Mouse (Mus musculus): ENCODE data around the gene Pnpla7. TPM values are rescaled to one million over a fixed set of nuclear protein-coding genes. Genes with fewer than 3 reads are reported as not detected.

Pnpla7 gene
- polyA plus RNA-seq, 1 experiment from 2014 or later = 16.7 TPM

- Histone ChIP-seq H3K9ac (ENCODE audit: low read depth, low read length) (no peak within 1 kb of the TSS), H3K9me3 (ENCODE audit: control insufficient read depth) (no peaks in the 10 kb centered on the region), H3K4me1 (replicated peaks; ENCODE audit: control insufficient read depth, insufficient read depth, low read length) (no peaks in the 10 kb centered on the region), H3K4me3 (ENCODE audit: low read depth, low read length) (peak within 1 kb of the TSS; percentile 33), H3K27me3 (replicated peaks; ENCODE audit: control insufficient read depth, insufficient read depth, low read length) (no peaks in the 10 kb centered on the region), H3K4me2 (replicated peaks; ENCODE audit: low read depth) (peak within 1 kb of the TSS; percentile 71), H3K36me3 (ENCODE audit: control insufficient read depth, insufficient read depth) (no peaks in the 10 kb centered on the region), H3K27ac (ENCODE audit: low read depth, low read length) (peak within 1 kb of the TSS; percentile 46; the same call in 1 of the 2 replicates)
- TF ChIP-seq CTCF (IDR thresholded peaks at IDR 0.05; ENCODE audit: low read depth) = peak; percentile 69
- ATAC-seq = peak; percentile 83
- 34% methylated on average over 28 of the region's 28 CpGs for WGBS
These were observed 119.4 kb downstream of the Pnpla7 start, which contains the start of gene Noxa1 for GRCm38 (mm10) chr2:25095109-25095850. TSS of gene Noxa1 (minus strand) at chr2:25095149.

- Histone ChIP-seq H3K27me3 (replicated peaks; ENCODE audit: control insufficient read depth, insufficient read depth, low read length) (no peaks in the 10 kb centered on the region), H3K4me1 (replicated peaks; ENCODE audit: control insufficient read depth, insufficient read depth, low read length) (no peaks in the 10 kb centered on the region), H3K4me2 (replicated peaks; ENCODE audit: low read depth) (no peak overlapping the region), H3K9me3 (ENCODE audit: control insufficient read depth) (no peaks in the 10 kb centered on the region), H3K27ac (ENCODE audit: low read depth, low read length) (no peak overlapping the region), H3K4me3 (ENCODE audit: low read depth, low read length) (no peak overlapping the region), H3K36me3 (ENCODE audit: control insufficient read depth, insufficient read depth) (no peaks in the 10 kb centered on the region), H3K9ac (ENCODE audit: low read depth, low read length) (no peak overlapping the region)
- no peak for TF ChIP-seq CTCF (IDR thresholded peaks at IDR 0.05; ENCODE audit: low read depth)
- 52% methylated on average over 3 of the region's 3 CpGs for WGBS
- no peak for ATAC-seq
These were observed 122.3 kb downstream of the Pnpla7 start for GRCm38 (mm10) chr2:25098005-25098615.

- no peak overlapping the region for H3K9ac ChIP-seq (ENCODE audit: low read depth, low read length)
- TF ChIP-seq CTCF (IDR thresholded peaks at IDR 0.05; ENCODE audit: low read depth) = peak; percentile 74
- H3K4me1 ChIP-seq (replicated peaks; ENCODE audit: control insufficient read depth, insufficient read depth, low read length) = no peaks in the 10 kb centered on the region
- no peaks in the 10 kb centered on the region for H3K36me3 ChIP-seq (ENCODE audit: control insufficient read depth, insufficient read depth)
- H3K27ac ChIP-seq (ENCODE audit: low read depth, low read length) = no peak overlapping the region
- H3K9me3 ChIP-seq (ENCODE audit: control insufficient read depth) = no peaks in the 10 kb centered on the region
- ATAC-seq = peak; percentile 21; the same call in 1 of the 2 replicates
- no peak overlapping the region for H3K4me3 ChIP-seq (ENCODE audit: low read depth, low read length)
- H3K27me3 ChIP-seq (replicated peaks; ENCODE audit: control insufficient read depth, insufficient read depth, low read length) = no peaks in the 10 kb centered on the region
- WGBS = 55% methylated on average over 5 of the region's 5 CpGs
- H3K4me2 ChIP-seq (replicated peaks; ENCODE audit: low read depth) = no peak overlapping the region
These were observed 123.1 kb downstream of the Pnpla7 start for GRCm38 (mm10) chr2:25098956-25099355.

DNA sequence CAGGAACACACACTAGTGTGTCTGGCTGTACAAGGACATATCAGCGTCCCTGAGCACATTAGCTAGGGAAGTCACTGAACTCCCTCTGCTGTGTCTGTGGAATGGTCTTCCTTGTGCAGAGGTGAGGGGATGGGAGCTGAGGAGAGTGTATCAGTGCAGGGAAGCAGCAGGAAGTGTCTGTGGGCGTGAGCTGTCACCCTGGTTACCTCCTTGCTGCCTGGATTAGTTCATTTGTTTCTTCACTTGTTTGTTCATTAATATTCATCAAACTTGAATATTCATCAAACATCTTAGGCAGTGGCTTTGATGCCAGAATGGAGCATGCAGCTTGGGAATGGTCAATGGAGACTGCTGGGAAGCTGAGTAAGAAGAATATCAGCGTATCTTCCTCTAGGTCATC lies 123.9 kb downstream of the Pnpla7 start:
- no peaks in the 10 kb centered on the region for H3K36me3 ChIP-seq (ENCODE audit: control insufficient read depth, insufficient read depth)
- no peak overlapping the region for H3K4me2 ChIP-seq (replicated peaks; ENCODE audit: low read depth)
- H3K4me1 ChIP-seq (replicated peaks; ENCODE audit: control insufficient read depth, insufficient read depth, low read length) = no peaks in the 10 kb centered on the region
- H3K9ac ChIP-seq (ENCODE audit: low read depth, low read length) = no peak overlapping the region
- no peak for ATAC-seq
- WGBS = 83% methylated on average over 3 of the region's 3 CpGs
- no peak overlapping the region for H3K4me3 ChIP-seq (ENCODE audit: low read depth, low read length)
- H3K27me3 ChIP-seq (replicated peaks; ENCODE audit: control insufficient read depth, insufficient read depth, low read length) = no peaks in the 10 kb centered on the region
- no peak overlapping the region for H3K27ac ChIP-seq (ENCODE audit: low read depth, low read length)
- no peak for TF ChIP-seq CTCF (IDR thresholded peaks at IDR 0.05; ENCODE audit: low read depth)
- no peaks in the 10 kb centered on the region for H3K9me3 ChIP-seq (ENCODE audit: control insufficient read depth)

Small RNA genes lying within 50 kb of the gene (microRNA-seq; reads per million reads assigned to microRNA genes)
- not detected for gene Gm22875
- gene Gm24328 = not detected
- not detected for gene Mir7664

Other genes starting within 250 kb of the Pnpla7 start
- gene Cacna1b, start 212.9 kb upstream of the Pnpla7 start, polyA plus RNA-seq (2015; fragmentation: Nextera tagmentation; extraction: Ambion mirVana) = 0.37 and 0.47 TPM in 2 replicates
- 19.8 and 21.6 TPM in 2 replicates for gene Ehmt1, start 56.4 kb upstream of the Pnpla7 start, polyA plus RNA-seq (2015; fragmentation: Nextera tagmentation; extraction: Ambion mirVana)
- gene Arrdc1, start 40.8 kb upstream of the Pnpla7 start, polyA plus RNA-seq (2015; fragmentation: Nextera tagmentation; extraction: Ambion mirVana) = 66.6 and 68.4 TPM in 2 replicates
- 5.0 and 5.2 TPM in 2 replicates for gene Zmynd19, start 26.2 kb upstream of the Pnpla7 start, polyA plus RNA-seq (2015; fragmentation: Nextera tagmentation; extraction: Ambion mirVana)
- 7.2 and 8.7 TPM in 2 replicates for gene Dph7, start 13.6 kb upstream of the Pnpla7 start, polyA plus RNA-seq (2015; fragmentation: Nextera tagmentation; extraction: Ambion mirVana)
- 154 and 159 TPM in 2 replicates for gene Mrpl41, start 935 bp upstream of the Pnpla7 start, polyA plus RNA-seq (2015; fragmentation: Nextera tagmentation; extraction: Ambion mirVana)
- gene Nsmf, start 78.3 kb downstream of the Pnpla7 start, polyA plus RNA-seq (2015; fragmentation: Nextera tagmentation; extraction: Ambion mirVana) = 17.0 and 17.6 TPM in 2 replicates
- 24.6 and 25.9 TPM in 2 replicates for gene Entpd8, start 104.3 kb downstream of the Pnpla7 start, polyA plus RNA-seq (2015; fragmentation: Nextera tagmentation; extraction: Ambion mirVana)
- gene Noxa1, start 119.1 kb downstream of the Pnpla7 start, polyA plus RNA-seq (2015; fragmentation: Nextera tagmentation; extraction: Ambion mirVana) = 3.3 and 5.8 TPM in 2 replicates
- gene Nrarp, start 204.7 kb downstream of the Pnpla7 start, polyA plus RNA-seq (2015; fragmentation: Nextera tagmentation; extraction: Ambion mirVana) = 15.9 and 16.5 TPM in 2 replicates
- 12.0 and 12.6 TPM in 2 replicates for gene Tor4a, start 220.9 kb downstream of the Pnpla7 start, polyA plus RNA-seq (2015; fragmentation: Nextera tagmentation; extraction: Ambion mirVana)
- 41.4 and 45.6 TPM in 2 replicates for gene Nelfb, start 235.5 kb downstream of the Pnpla7 start, polyA plus RNA-seq (2015; fragmentation: Nextera tagmentation; extraction: Ambion mirVana)
- gene Stpg3, start 238.6 kb downstream of the Pnpla7 start, polyA plus RNA-seq (2015; fragmentation: Nextera tagmentation; extraction: Ambion mirVana) = not detected in 2 replicates
- gene Fam166a, start 242.7 kb downstream of the Pnpla7 start, polyA plus RNA-seq (2015; fragmentation: Nextera tagmentation; extraction: Ambion mirVana) = 0.78 and 1.4 TPM in 2 replicates
- 453 and 466 TPM in 2 replicates for gene Tubb4b, start 248.7 kb downstream of the Pnpla7 start, polyA plus RNA-seq (2015; fragmentation: Nextera tagmentation; extraction: Ambion mirVana)

All from intestine, postnatal 0 days (tissue).